Mouse (Mus musculus) embryonic facial prominence, embryonic 12.5 days (tissue): ENCODE data around the gene Hmgn3. TPM values are rescaled to one million over a fixed set of nuclear protein-coding genes. Genes with fewer than 3 reads are reported as not detected.

ENCODE experiments used
- polyA plus RNA-seq: library from polyadenylated mRNA; unstranded; fragments of >200 nt; fragmentation: Nextera tagmentation; extraction: Ambion mirVana; gene quantifications from 2 replicates; pipeline ENCODE4 v1.2.1, GENCODE M21; 2016

Gene Hmgn3
- polyA plus RNA-seq, 1 experiment from 2014 or later = 212 TPM

Other genes starting within 250 kb of the Hmgn3 start
- gene Phip, start 171.2 kb downstream of the Hmgn3 start, polyA plus RNA-seq = 132 and 136 TPM in 2 replicates